Mouse (Mus musculus) liver (tissue): Measurements from ENCODE around the gene Mrln.

ENCODE experiments used
- DNase-seq: peaks from one replicate; pipeline ENCODE4 v3.0.0-alpha.2; 2020; ENCODE audit warnings: mixed read lengths

Gene Mrln

DNA sequence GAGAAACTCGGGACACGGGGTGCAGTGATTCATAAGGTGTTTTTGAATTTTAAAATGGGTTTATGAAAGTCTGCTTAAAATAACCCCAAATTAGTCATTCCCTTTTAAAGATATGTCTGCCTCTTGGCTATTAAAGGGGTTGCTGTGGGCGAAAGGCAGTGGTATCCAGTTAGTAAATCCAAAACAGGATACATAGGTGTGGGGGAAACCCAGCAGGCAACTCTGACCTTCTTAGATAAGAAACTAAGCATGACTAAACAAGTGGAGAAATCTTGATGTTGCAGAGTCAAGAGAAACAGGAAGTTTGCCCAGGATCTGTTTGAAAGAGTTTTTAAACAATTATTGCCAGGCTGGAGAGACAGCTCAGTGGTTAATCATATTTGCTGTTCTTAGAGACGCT, 52.6 kb downstream of the Mrln start:
- no peak for DNase-seq

GRCm38 (mm10) chr10:70260904-70261303, 56.4 kb downstream of the Mrln start:
- no peak for DNase-seq

DNA sequence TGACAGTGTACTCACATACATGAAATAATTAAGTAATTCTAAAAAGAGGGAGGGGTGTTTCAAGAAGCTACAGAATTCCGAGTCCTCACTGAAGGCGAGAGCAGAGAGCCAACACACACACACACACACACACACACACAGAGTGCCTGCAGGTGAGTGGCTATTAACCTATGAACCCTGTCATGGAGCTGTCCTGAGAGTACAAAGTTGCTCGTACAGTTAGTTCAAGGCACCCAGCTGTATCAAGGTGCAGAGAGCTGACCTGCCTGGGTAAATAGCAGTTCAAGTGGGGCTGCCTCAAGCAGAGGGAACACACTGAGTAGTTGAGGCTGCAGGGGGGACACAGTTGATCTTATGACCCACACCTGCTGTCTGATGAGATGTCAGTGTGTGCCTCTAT, 57.6 kb downstream of the Mrln start:
- no peak for DNase-seq

DNA sequence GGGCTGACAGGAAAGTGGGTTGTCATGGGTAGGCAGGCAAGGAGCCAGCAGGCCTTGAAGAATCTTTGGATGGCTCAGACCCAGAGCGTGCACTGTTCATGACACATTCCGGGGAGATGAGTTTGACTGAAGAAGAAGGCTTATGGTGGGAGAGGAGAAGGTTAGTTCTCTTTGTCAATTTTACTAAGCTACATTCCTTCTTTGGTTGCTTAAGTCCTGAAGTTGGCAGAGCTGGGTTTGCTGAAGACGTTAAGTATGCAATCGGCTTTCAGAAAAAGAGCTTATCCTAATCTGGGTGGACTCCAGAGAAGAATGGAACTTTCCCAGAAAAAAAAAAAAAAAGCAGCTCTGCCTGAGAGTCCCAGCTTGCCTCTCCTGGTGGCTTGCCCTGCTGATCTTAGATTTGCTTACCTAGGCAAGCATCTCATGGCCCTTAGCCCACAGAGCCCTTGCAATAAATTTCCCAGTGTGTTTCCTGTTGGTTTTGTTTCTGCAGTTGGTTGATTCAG, 59.3 kb downstream of the Mrln start:
- DNase-seq: no peak

GRCm38 (mm10) chr10:70264337-70265036, 60.0 kb downstream of the Mrln start:
- no peak for DNase-seq

DNA sequence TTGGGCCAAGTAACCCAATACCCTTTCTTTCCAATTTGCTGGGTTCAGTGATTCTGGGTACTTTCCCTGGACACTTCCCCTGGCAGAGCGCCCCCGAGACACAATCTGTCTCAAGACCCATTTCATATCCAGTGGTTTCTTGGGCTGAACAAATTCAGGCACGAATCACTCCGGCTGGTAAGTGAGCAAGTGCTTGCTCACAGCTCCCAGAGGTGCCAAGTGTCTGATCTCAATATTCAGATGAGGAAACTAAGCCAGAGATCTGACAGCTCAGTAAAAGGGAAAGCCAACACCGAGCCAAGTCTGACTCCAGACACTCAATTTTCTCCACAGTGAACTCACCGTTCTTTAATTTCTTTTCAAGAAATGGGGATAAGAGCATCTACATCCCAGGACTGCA, 62.0 kb downstream of the Mrln start:
- DNase-seq: no peak

GRCm38 (mm10) chr10:70268581-70269446, 64.3 kb downstream of the Mrln start:
- DNase-seq: no peak
